Mouse (Mus musculus) intestine, embryonic 16.5 days (tissue): ENCODE data around the gene Gpank1. TPM values are rescaled to one million over a fixed set of nuclear protein-coding genes. Genes with fewer than 3 reads are reported as not detected.
A peak's percentile ranks its signal among the peaks of the same experiment; 100 is the strongest.

Source experiments
- ATAC-seq: fragments of 200-750 bp; cut with Nextera tagmentation; 2 replicates; pipeline ENCODE4 v1.8.0; 2017; ENCODE audit warnings: moderate TSS enrichment, moderate library complexity
- H3K27ac ChIP-seq: fragments of 300-500 bp; sonication (generic); 2 replicates; pipeline ENCODE4 v1.5.1; 2014; ENCODE audit warnings: mild to moderate bottlenecking, low read length
- H3K27me3 ChIP-seq: fragments of 300-500 bp; sonication (generic); replicated peaks from 2 replicates; pipeline ENCODE4 v1.6.1; 2014; ENCODE audit warnings: low read length, control low read depth, mixed read lengths; ENCODE audit not compliant: control insufficient read depth, insufficient read depth
- H3K36me3 ChIP-seq: fragments of 300-500 bp; sonication (generic); 2 replicates; pipeline ENCODE4 v1.6.1; 2014; ENCODE audit warnings: low read length, control low read depth; ENCODE audit not compliant: control insufficient read depth, insufficient read depth
- H3K4me1 ChIP-seq: fragments of 300-500 bp; sonication (generic); 2 replicates; pipeline ENCODE4 v1.6.1; 2014; ENCODE audit warnings: low read length, control low read depth, mixed read lengths; ENCODE audit not compliant: control insufficient read depth, insufficient read depth
- H3K4me2 ChIP-seq: fragments of 300-500 bp; sonication (generic); 2 replicates; pipeline ENCODE4 v1.6.1; 2014; ENCODE audit warnings: low read depth, low read length, control low read depth
- H3K4me3 ChIP-seq: fragments of 300-500 bp; sonication (generic); 2 replicates; pipeline ENCODE4 v1.5.1; 2014; ENCODE audit warnings: mild to moderate bottlenecking, low read length
- H3K9ac ChIP-seq: fragments of 300-500 bp; sonication (generic); 2 replicates; pipeline ENCODE4 v1.6.1; 2014; ENCODE audit warnings: low read depth, low read length
- H3K9me3 ChIP-seq: fragments of 300-500 bp; sonication (generic); 2 replicates; pipeline ENCODE4 v1.6.1; 2016; ENCODE audit warnings: low read length, control low read depth; ENCODE audit not compliant: control insufficient read depth
- WGBS: fragments of 180-500 bp; shearing (Covaris S2); extraction: QIAGEN DNeasy Blood & Tissue Kit; methylation state at CpG from one replicate; pipeline ENCODE4 v1.1.7; 2014; 5-methylcytosine and 5-hydroxymethylcytosine counted together
- polyA plus RNA-seq: library from polyadenylated mRNA; unstranded; fragments of >200 nt; fragmentation: Nextera tagmentation; extraction: Ambion mirVana; gene quantifications from 2 replicates; pipeline ENCODE4 v1.2.1, GENCODE M21; 2015

Gpank1 gene
- polyA plus RNA-seq, 1 experiment from 2014 or later, result 21.3 TPM

DNA sequence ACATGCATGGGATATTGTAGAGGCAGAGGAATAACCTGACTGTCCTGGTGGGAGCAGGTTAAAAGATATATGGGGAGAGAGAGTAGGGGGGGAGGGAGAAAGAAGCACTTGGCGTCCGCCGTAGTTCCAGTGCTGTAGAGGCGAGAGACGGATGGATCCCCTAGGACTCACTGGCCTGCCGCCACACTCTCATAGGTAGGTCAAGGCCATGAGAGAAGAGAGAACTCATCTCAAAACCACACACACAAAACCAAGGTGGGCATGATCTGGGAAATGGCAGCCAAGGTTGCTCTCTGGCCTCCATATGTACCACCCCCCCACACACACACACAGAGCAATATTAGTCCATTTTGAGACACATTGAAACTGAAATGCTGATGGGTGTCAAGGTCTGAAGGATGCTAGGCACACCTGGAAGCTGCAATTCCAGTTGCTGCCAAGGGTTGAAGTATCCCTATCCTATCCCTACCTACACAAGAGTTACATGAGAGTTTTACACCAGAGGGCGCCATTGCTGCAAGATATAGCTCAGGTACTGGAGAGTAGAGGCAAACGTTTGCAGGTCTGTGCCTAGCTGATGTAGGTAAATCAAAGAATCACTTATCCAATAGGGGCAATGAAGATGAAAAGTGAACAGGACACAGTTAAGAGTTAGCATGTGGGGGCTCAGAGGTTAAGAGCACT lies 45.2 kb downstream of the Gpank1 start:
- H3K4me3 ChIP-seq, result peak overlapping the region; percentile 56; the same call in 1 of the 2 replicates
- peaks cover 20% of the 10 kb centered on the region for H3K4me1 ChIP-seq
- 67% methylated on average over 8 of the region's 8 CpGs for WGBS
- H3K9ac ChIP-seq, result 0 out of 2 replicates have a peak overlapping the region, but pooled peaks have one; percentile 46
- H3K4me2 ChIP-seq, result peak overlapping the region; percentile 51; the same call in 1 of the 2 replicates
- ATAC-seq, result no peak
- no peak overlapping the region for H3K27ac ChIP-seq
- H3K9me3 ChIP-seq, result no peaks in the 10 kb centered on the region
- H3K27me3 ChIP-seq, result no peaks in the 10 kb centered on the region
- H3K36me3 ChIP-seq, result 0 out of 2 replicates have a peak, but pooled peaks cover 3% of the 10 kb centered on the region

DNA sequence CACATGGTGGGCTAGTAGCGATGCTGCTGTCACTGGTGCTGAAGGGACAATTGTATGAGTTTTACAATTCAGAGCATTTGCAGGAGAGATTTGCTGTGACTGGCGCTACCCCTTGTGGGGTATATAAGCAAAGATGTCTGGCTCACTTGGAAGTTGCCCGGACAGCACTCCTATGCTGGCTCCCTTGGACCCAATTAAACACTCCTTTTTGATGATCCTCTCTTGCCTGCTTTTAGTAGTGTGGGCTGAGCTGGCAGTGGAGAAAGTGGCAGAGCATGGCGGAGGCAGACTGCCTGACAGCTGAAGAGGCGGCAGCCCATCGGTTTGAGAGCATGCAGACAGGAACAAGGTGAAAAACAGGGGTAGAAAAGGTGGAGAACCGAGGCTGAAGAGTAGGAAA lies 46.5 kb downstream of the Gpank1 start:
- no peak overlapping the region for H3K9ac ChIP-seq
- H3K4me2 ChIP-seq, result no peak overlapping the region
- H3K9me3 ChIP-seq, result no peaks in the 10 kb centered on the region
- no peak for ATAC-seq
- no peaks in the 10 kb centered on the region for H3K27me3 ChIP-seq
- H3K36me3 ChIP-seq, result no peaks in the 10 kb centered on the region
- WGBS, result 88% methylated on average over 7 of the region's 7 CpGs
- no peak overlapping the region for H3K27ac ChIP-seq
- peaks cover 12% of the 10 kb centered on the region for H3K4me1 ChIP-seq
- no peak overlapping the region for H3K4me3 ChIP-seq

DNA sequence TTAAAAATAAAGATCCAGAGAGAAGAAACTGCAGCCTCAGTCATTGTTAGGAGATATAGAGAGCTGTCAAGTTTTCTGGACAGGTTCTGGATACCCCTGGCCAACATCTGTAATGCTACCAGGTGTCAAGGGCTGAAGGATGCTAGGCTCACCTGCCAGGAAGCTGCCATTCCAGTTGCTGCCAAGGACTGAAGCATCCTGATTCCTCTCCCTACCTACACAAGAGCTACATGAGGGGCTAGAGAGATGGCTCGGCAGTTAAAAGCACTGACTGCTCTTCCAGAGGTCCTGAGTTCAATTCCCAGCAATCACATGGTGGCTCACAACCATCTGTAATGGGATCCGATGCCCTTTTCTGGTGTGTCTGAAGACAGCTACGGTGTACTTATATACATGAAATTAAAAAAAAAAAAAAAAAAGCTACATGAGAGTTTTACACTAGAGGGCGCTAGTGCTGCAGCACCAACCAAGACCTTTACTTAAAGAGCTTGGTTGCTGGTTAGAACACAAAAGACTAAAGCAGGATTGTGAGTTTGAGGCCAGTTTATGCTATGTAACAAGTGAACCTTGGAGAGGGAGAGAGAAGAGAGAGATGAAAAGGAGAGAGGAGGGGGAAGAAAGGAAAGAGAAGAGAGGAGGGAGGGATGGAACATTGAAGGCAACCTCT lies 47.4 kb downstream of the Gpank1 start:
- Histone ChIP-seq H3K4me1 (peaks cover 9% of the 10 kb centered on the region), H3K4me3 (no peak overlapping the region), H3K4me2 (no peak overlapping the region), H3K27ac (no peak overlapping the region), H3K27me3 (no peaks in the 10 kb centered on the region), H3K9ac (no peak overlapping the region), H3K36me3 (no peaks in the 10 kb centered on the region), H3K9me3 (no peaks in the 10 kb centered on the region)
- WGBS, result 15% methylated on average over 4 of the region's 4 CpGs
- ATAC-seq, result no peak

DNA sequence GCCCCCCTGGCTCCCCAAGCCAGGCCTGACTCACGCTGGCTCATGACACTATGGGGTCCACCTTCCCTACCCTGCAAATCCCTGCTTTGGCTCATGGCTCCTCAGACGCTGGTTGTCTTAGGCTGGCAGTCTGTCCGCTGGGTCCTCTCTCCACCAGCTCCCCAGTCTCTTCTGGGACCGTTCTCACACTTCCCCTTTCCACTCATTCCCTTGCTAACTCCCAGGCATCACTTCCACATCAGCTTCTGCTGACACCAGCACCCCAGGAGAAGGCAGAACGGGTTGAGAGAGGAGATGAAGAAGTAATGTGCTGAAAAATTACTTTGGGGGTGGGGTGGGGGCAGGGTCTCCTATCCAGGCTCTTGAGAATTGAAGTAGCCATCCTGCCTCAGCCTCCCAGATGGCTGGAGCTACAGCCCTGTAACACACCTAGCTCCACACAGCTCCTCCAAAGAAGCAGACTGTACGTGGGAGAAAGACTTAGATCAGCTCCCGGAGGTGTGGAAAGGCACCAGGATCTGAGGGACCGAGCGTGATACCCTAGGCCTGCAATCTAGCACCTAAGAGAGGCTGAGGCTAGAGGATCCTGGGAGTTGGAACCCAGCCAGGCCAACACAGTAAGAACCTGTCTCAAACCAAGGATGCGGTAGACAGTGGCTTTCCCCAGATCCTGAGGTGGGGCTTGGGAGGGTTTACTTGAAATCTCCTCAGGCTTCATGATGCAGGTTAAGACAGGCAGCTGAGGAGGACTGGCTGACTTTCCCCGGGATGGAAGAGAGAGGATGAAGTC lies 51.4 kb downstream of the Gpank1 start:
- ATAC-seq, result no peak
- Histone ChIP-seq H3K9me3 (no peaks in the 10 kb centered on the region), H3K27ac (peak overlapping the region; percentile 33; the same call in 1 of the 2 replicates), H3K4me3 (no peak overlapping the region), H3K36me3 (no peaks in the 10 kb centered on the region), H3K9ac (no peak overlapping the region), H3K4me2 (no peak overlapping the region), H3K4me1 (0 out of 2 replicates have a peak, but pooled peaks cover 2% of the 10 kb centered on the region), H3K27me3 (no peaks in the 10 kb centered on the region)
- 71% methylated on average over 11 of the region's 11 CpGs for WGBS

DNA sequence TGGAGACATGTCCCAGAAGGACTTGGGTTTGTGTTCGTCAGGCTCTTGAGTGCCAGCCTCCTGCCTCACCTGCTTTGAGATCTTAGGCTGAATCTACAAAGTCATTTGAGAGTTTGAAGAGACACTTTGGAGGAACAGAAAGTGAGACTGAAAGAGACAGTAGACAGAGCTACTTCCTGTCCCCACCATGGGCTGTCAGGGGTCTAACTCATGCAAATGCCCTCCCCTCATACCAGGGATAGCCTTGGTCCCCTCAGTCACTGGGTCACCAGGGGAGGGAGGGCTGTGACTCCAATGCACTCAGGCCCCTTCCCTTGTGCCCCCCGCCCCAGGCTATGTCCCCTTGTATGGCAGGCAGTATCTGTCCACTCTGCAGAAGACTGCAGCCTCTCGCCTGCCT lies 52.1 kb downstream of the Gpank1 start:
- 69% methylated on average over 3 of the region's 3 CpGs for WGBS

More for the DNA sequence above, 52.1 kb downstream of the Gpank1 start:
- H3K27me3 ChIP-seq, result no peaks in the 10 kb centered on the region
- 0 out of 2 replicates have a peak overlapping the region, but pooled peaks have one; percentile 19 for H3K9ac ChIP-seq
- no peaks in the 10 kb centered on the region for H3K36me3 ChIP-seq
- no peak overlapping the region for H3K4me2 ChIP-seq
- H3K9me3 ChIP-seq, result no peaks in the 10 kb centered on the region
- ATAC-seq, result no peak
- H3K4me3 ChIP-seq, result no peak overlapping the region
- H3K27ac ChIP-seq, result 0 out of 2 replicates have a peak overlapping the region, but pooled peaks have one; percentile 33
- 0 out of 2 replicates have a peak, but pooled peaks cover 2% of the 10 kb centered on the region for H3K4me1 ChIP-seq

Other genes with a start within 250 kb of the Gpank1 start
- 1.5 and 1.7 TPM in 2 replicates for gene Zbtb12, start 242.0 kb upstream of the Gpank1 start, polyA plus RNA-seq
- gene Gm20547, start 239.4 kb upstream of the Gpank1 start, polyA plus RNA-seq, result not detected in 2 replicates
- gene C2, start 223.2 kb upstream of the Gpank1 start, polyA plus RNA-seq, result 26.5 and 36.0 TPM in 2 replicates
- 59.8 and 61.9 TPM in 2 replicates for gene Ehmt2, start 223.0 kb upstream of the Gpank1 start, polyA plus RNA-seq
- 108 and 134 TPM in 2 replicates for gene Slc44a4, start 207.0 kb upstream of the Gpank1 start, polyA plus RNA-seq
- 226 and 301 TPM in 2 replicates for gene Neu1, start 190.2 kb upstream of the Gpank1 start, polyA plus RNA-seq
- gene Hspa1b, start 162.2 kb upstream of the Gpank1 start, polyA plus RNA-seq, result 0.22 and 0.24 TPM in 2 replicates
- gene Gm20481, start 151.5 kb upstream of the Gpank1 start, polyA plus RNA-seq, result not detected in 2 replicates
- 6.3 and 6.6 TPM in 2 replicates for gene Hspa1a, start 149.3 kb upstream of the Gpank1 start, polyA plus RNA-seq
- gene Hspa1l, start 148.8 kb upstream of the Gpank1 start, polyA plus RNA-seq, result 0.38 and 0.57 TPM in 2 replicates
- gene Lsm2, start 139.6 kb upstream of the Gpank1 start, polyA plus RNA-seq, result 159 and 181 TPM in 2 replicates
- 112 and 119 TPM in 2 replicates for gene Vars, start 120.5 kb upstream of the Gpank1 start, polyA plus RNA-seq
- gene Vwa7, start 104.9 kb upstream of the Gpank1 start, polyA plus RNA-seq, result 0.18 and 0.27 TPM in 2 replicates
- 11.3 TPM in 2 replicates for gene Sapcd1, start 93.4 kb upstream of the Gpank1 start, polyA plus RNA-seq
- 3.6 and 4.4 TPM in 2 replicates for gene Msh5, start 74.7 kb upstream of the Gpank1 start, polyA plus RNA-seq
- gene Clic1, start 71.5 kb upstream of the Gpank1 start, polyA plus RNA-seq, result 405 and 416 TPM in 2 replicates
- gene Ddah2, start 62.4 kb upstream of the Gpank1 start, polyA plus RNA-seq, result 146 and 170 TPM in 2 replicates
- gene Ly6g6c, start 56.1 kb upstream of the Gpank1 start, polyA plus RNA-seq, result 0.24 TPM in 1 of 2 replicates, not detected in the other
- 0.37 and 0.40 TPM in 2 replicates for gene Mpig6b, start 55.3 kb upstream of the Gpank1 start, polyA plus RNA-seq
- gene Ly6g6e, start 44.6 kb upstream of the Gpank1 start, polyA plus RNA-seq, result 3.4 and 3.8 TPM in 2 replicates
- 4.3 and 5.6 TPM in 2 replicates for gene Ly6g6d, start 43.4 kb upstream of the Gpank1 start, polyA plus RNA-seq
- gene Ly6g6f, start 35.8 kb upstream of the Gpank1 start, polyA plus RNA-seq, result 0.16 and 0.23 TPM in 2 replicates
- gene Abhd16a, start 32.2 kb upstream of the Gpank1 start, polyA plus RNA-seq, result 107 and 108 TPM in 2 replicates
- gene Ly6g5c, start 13.2 kb upstream of the Gpank1 start, polyA plus RNA-seq, result not detected in 2 replicates
- 0.56 and 0.66 TPM in 2 replicates for gene Ly6g5b, start 6.0 kb upstream of the Gpank1 start, polyA plus RNA-seq
- 246 and 254 TPM in 2 replicates for gene Csnk2b, start 598 bp downstream of the Gpank1 start, polyA plus RNA-seq
- gene D17H6S53E, start 4.9 kb downstream of the Gpank1 start, polyA plus RNA-seq, result 15.4 and 18.3 TPM in 2 replicates
- 9.4 and 20.2 TPM in 2 replicates for gene Apom, start 10.6 kb downstream of the Gpank1 start, polyA plus RNA-seq
- gene Bag6, start 13.7 kb downstream of the Gpank1 start, polyA plus RNA-seq, result 37.5 and 41.3 TPM in 2 replicates
- gene Prrc2a, start 43.4 kb downstream of the Gpank1 start, polyA plus RNA-seq, result 103 TPM in 2 replicates
- 17.4 and 19.4 TPM in 2 replicates for gene Aif1, start 54.6 kb downstream of the Gpank1 start, polyA plus RNA-seq
- gene Lst1, start 67.0 kb downstream of the Gpank1 start, polyA plus RNA-seq, result 16.9 and 17.1 TPM in 2 replicates
- gene Ltb, start 73.0 kb downstream of the Gpank1 start, polyA plus RNA-seq, result 4.4 and 4.7 TPM in 2 replicates
- gene Tnf, start 80.6 kb downstream of the Gpank1 start, polyA plus RNA-seq, result 0.18 and 0.23 TPM in 2 replicates
- 0.99 and 1.2 TPM in 2 replicates for gene Lta, start 83.9 kb downstream of the Gpank1 start, polyA plus RNA-seq
- 0.29 and 0.46 TPM in 2 replicates for gene Gm16181, start 99.4 kb downstream of the Gpank1 start, polyA plus RNA-seq
- 4.7 and 4.8 TPM in 2 replicates for gene Atp6v1g2, start 112.2 kb downstream of the Gpank1 start, polyA plus RNA-seq
- 8.9 and 9.2 TPM in 2 replicates for gene Nfkbil1, start 114.3 kb downstream of the Gpank1 start, polyA plus RNA-seq
- gene Ddx39b, start 120.3 kb downstream of the Gpank1 start, polyA plus RNA-seq, result 325 and 376 TPM in 2 replicates
- 238 and 255 TPM in 2 replicates for gene H2-D1, start 141.3 kb downstream of the Gpank1 start, polyA plus RNA-seq
- 8.8 and 12.8 TPM in 2 replicates for gene H2-Q1, start 198.9 kb downstream of the Gpank1 start, polyA plus RNA-seq
- gene H2-Q2, start 220.8 kb downstream of the Gpank1 start, polyA plus RNA-seq, result 136 and 184 TPM in 2 replicates